Mouse (Mus musculus): ENCODE measurements at regions not wholly inside any gene's neighbourhood (a gene's known extent, or its start where the extent isn't known, plus 50 kb on each side); places are given as distances from the start of the nearest gene placed in this dataset. TPM values are rescaled to one million over a fixed set of nuclear protein-coding genes. Genes with fewer than 3 reads are reported as not detected.

DNA sequence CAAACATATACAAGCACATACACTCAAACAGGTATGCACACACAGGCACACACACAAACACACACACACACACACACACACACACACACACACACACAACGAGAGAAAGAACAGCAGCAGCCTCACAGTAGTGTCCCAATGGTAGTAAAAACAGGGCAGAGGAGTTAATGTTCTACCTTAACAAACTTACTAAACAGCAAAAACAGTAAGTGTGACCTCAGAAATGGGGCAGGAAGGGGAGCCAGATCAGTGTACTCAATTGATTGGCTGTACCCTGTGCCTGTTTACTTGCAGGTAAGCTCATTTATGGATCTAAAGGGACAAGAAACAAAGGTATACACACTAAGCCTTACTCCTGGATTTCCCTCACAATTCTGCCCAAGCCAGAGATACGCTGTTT is 53.6 kb upstream of the Ell2 start:
- no peak for DNase-seq

Small RNAs in the stretch of these regions (microRNA-seq; reads per million reads assigned to microRNA genes)
- not detected for gene Mir682
